Mouse (Mus musculus): ENCODE measurements around the gene Relt.

DNA sequence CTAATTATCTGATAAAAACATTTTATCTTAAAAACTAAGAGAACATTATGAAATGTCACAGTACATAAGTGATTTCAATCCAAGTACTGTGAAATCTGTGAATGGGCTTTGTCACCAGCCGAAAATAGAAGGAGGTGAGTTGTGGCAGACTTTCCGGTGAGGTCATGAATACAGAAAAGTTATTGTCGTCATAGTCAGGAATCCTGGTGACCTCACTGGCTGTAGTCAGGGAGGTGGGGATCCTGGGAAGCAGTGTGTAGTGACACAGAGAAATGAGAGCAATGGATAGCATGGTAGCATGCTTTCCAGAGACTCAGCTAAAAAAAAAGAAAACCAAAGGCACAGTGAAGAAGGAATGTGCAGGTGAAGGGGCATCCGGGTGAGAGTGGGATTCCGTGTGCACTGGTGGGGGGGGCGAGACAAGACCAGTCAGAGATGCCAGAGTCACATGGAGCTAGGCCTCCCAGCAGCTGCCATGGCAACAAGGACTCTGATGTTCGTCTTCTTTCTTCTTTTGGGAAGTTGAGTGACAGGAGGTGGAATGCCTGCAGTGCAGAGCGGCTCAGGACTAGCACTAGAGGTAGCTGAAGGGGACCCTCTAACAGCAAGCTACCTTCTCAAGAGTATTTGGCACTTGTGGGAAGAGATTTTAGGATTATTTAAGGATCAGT is 47.2 kb downstream of the Relt start:
- no peak for TF ChIP-seq USF2 (conservative IDR thresholded peaks at IDR 0.05; ENCODE audit: low read depth, low read length)
- TF ChIP-seq CTCF (conservative IDR thresholded peaks at IDR 0.05 in 1 of 2, IDR thresholded peaks at IDR 0.05 in 1 of 2; ENCODE audit: low read depth in 2 of 2, low read length in 2 of 2) = no peak
- no peak for TF ChIP-seq ETS1 (conservative IDR thresholded peaks at IDR 0.05; ENCODE audit: low read depth, low read length)

Measured in CH12.LX (cell line).